Mouse (Mus musculus): ENCODE data around the gene Bckdha. TPM values are rescaled to one million over a fixed set of nuclear protein-coding genes. Genes with fewer than 3 reads are reported as not detected.

Gene Bckdha
- total and polyA plus RNA-seq, 3 experiments, result 27.0 to 33.1 TPM; not detected in 1

GRCm38 (mm10) chr7:25644631-25645030 is 14.2 kb downstream of the Bckdha start:
- Histone ChIP-seq H3K9ac (ENCODE audit: control insufficient read depth, low read depth, low read length, poor library complexity, severe bottlenecking) (no peak overlapping the region), H3K9me3 (replicated peaks; ENCODE audit: insufficient read depth, low read length) (no peaks in the 10 kb centered on the region), H3K4me3 (ENCODE audit: control insufficient read depth in 1 of 2, insufficient read depth in 1 of 2, low read depth in 2 of 2, low read length in 2 of 2) (no peak overlapping the region), H3K27ac (ENCODE audit: control insufficient read depth, low read depth, low read length) (no peak overlapping the region), H3K79me2 (ENCODE audit: control insufficient read depth, insufficient read depth, low read length, poor library complexity) (no peaks in the 10 kb centered on the region), H3K4me1 (ENCODE audit: control insufficient read depth in 1 of 2, insufficient read depth in 2 of 2, low read length in 2 of 2) (no peaks in the 10 kb centered on the region; a peak in 1 of 4 replicates), H3K36me3 (ENCODE audit: control insufficient read depth in 1 of 2, insufficient read depth in 2 of 2, low read length in 2 of 2) (no peaks in the 10 kb centered on the region), H3K27me3 (ENCODE audit: control insufficient read depth in 1 of 2, insufficient read depth in 2 of 2, low read length in 2 of 2) (no peaks in the 10 kb centered on the region)
- DNase-seq (ENCODE audit: low read depth, low spot score), result no peak
- TF ChIP-seq MAX (IDR thresholded peaks at IDR 0.05; ENCODE audit: low read length), result no peak
- TF ChIP-seq CTCF (IDR thresholded peaks at IDR 0.05 in 2 of 3, conservative IDR thresholded peaks at IDR 0.05 in 1 of 3; ENCODE audit: control insufficient read depth in 1 of 3, insufficient read depth in 1 of 3, low read depth in 2 of 3, low read length in 3 of 3, poor library complexity in 1 of 3, severe bottlenecking in 1 of 3), result no peak
- TF ChIP-seq USF2 (IDR thresholded peaks at IDR 0.05; ENCODE audit: borderline replicate concordance in 1 of 2, insufficient read depth in 1 of 2, low read depth in 1 of 2, low read length in 2 of 2), result no peak
- no peak for TF ChIP-seq TBP (IDR thresholded peaks at IDR 0.05; ENCODE audit: low read depth, low read length)
- TF ChIP-seq JUND (IDR thresholded peaks at IDR 0.05; ENCODE audit: low read depth, low read length), result no peak
- no peak for TF ChIP-seq MYC (IDR thresholded peaks at IDR 0.05; ENCODE audit: low read depth, low read length)
- no peak for TF ChIP-seq SIN3A (IDR thresholded peaks at IDR 0.05; ENCODE audit: low read length)
- no peak for TF ChIP-seq ELF1 (IDR thresholded peaks at IDR 0.05; ENCODE audit: low read depth, low read length)
- no peak for TF ChIP-seq USF1 (IDR thresholded peaks at IDR 0.05; ENCODE audit: low read depth, low read length)
- no peak for TF ChIP-seq NELFE (IDR thresholded peaks at IDR 0.05; ENCODE audit: low read depth, low read length)
- no peak for TF ChIP-seq ZKSCAN1 (IDR thresholded peaks at IDR 0.05; ENCODE audit: low read depth, low read length)
- no peak for TF ChIP-seq POLR2AphosphoS2 (IDR thresholded peaks at IDR 0.05; ENCODE audit: low read length)
- TF ChIP-seq UBTF (IDR thresholded peaks at IDR 0.05; ENCODE audit: borderline replicate concordance, insufficient read depth, low read depth, low read length), result no peak
- TF ChIP-seq MAZ (IDR thresholded peaks at IDR 0.05; ENCODE audit: low read depth, low read length), result no peak
- no peak for TF ChIP-seq TCF12 (IDR thresholded peaks at IDR 0.05; ENCODE audit: low read depth, low read length)
- TF ChIP-seq GATA1 (IDR thresholded peaks at IDR 0.05; ENCODE audit: low read depth, low read length), result no peak
- no peak for TF ChIP-seq KAT2A (conservative IDR thresholded peaks at IDR 0.05; ENCODE audit: low read depth, low read length)

DNA sequence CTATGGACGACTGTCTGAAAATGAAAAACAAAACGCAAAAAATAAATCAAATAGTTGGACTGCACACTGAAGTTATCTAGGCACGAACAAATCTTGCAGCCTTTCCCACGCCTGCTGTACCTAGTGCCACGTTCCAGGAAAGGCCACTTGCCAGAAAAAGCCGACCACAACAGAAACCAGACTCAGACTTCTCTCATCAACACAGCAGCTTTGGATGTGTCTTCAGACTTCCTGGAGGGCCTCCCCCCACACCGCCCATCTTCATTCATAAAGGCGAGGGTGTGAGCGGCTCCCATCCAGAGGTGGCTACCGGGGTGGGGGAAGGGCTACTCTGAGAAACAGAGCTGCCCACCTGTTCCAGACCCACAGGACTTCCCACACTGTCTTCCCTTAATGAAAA is 14.6 kb downstream of the Bckdha start:
- TF ChIP-seq MYB (IDR thresholded peaks at IDR 0.05; ENCODE audit: low read depth, low read length) (no peak), MAFK (IDR thresholded peaks at IDR 0.05; ENCODE audit: borderline replicate concordance, low read depth, low read length) (no peak), HCFC1 (IDR thresholded peaks at IDR 0.05; ENCODE audit: low read depth, low read length) (no peak), ZMIZ1 (IDR thresholded peaks at IDR 0.05; ENCODE audit: low read depth, low read length) (no peak), JUND (IDR thresholded peaks at IDR 0.05; ENCODE audit: low read depth, low read length) (no peak), TBP (IDR thresholded peaks at IDR 0.05; ENCODE audit: low read depth, low read length) (no peak)
- Histone ChIP-seq H3K36me3 (ENCODE audit: control insufficient read depth in 1 of 2, insufficient read depth in 2 of 2, low read length in 2 of 2) (no peaks in the 10 kb centered on the region), H3K4me1 (ENCODE audit: control insufficient read depth in 1 of 2, insufficient read depth in 2 of 2, low read length in 2 of 2) (no peaks in the 10 kb centered on the region; a peak in 1 of 4 replicates), H3K4me3 (ENCODE audit: control insufficient read depth in 1 of 2, insufficient read depth in 1 of 2, low read depth in 2 of 2, low read length in 2 of 2) (no peak overlapping the region), H3K9ac (ENCODE audit: control insufficient read depth, low read depth, low read length, poor library complexity, severe bottlenecking) (no peak overlapping the region), H3K9me3 (replicated peaks; ENCODE audit: insufficient read depth, low read length) (no peaks in the 10 kb centered on the region), H3K27ac (ENCODE audit: control insufficient read depth, low read depth, low read length) (no peak overlapping the region), H3K79me2 (ENCODE audit: control insufficient read depth, insufficient read depth, low read length, poor library complexity) (no peaks in the 10 kb centered on the region), H3K27me3 (ENCODE audit: control insufficient read depth in 1 of 2, insufficient read depth in 2 of 2, low read length in 2 of 2) (no peaks in the 10 kb centered on the region)
- no peak for DNase-seq (ENCODE audit: low read depth, low spot score)

All from MEL (cell line).